Mouse (Mus musculus) hindbrain, postnatal 0 days (tissue): ENCODE results near the gene Ehf. TPM values are rescaled to one million over a fixed set of nuclear protein-coding genes. Genes with fewer than 3 reads are reported as not detected.

Source experiments
- ATAC-seq: fragments of 200-750 bp; cut with Nextera tagmentation; 2 replicates; pipeline ENCODE4 v1.8.0; 2017; ENCODE audit warnings: mild to moderate bottlenecking, moderate TSS enrichment, moderate library complexity
- DNase-seq: peaks from one replicate; pipeline ENCODE4 v3.0.0-alpha.2; 2015; ENCODE audit warnings: low spot score
- H3K27ac ChIP-seq: fragments of 300-500 bp; sonication (generic); 2 replicates; pipeline ENCODE4 v1.5.1; 2014; ENCODE audit warnings: mild to moderate bottlenecking
- H3K27me3 ChIP-seq: fragments of 300-500 bp; sonication (generic); 2 replicates; pipeline ENCODE4 v1.6.1; 2014; ENCODE audit warnings: low read length, mixed read lengths; ENCODE audit not compliant: insufficient read depth
- H3K36me3 ChIP-seq: fragments of 300-500 bp; sonication (generic); 2 replicates; pipeline ENCODE4 v1.6.1; 2014; ENCODE audit warnings: low read length, mixed read lengths; ENCODE audit not compliant: insufficient read depth
- H3K4me1 ChIP-seq: fragments of 300-500 bp; sonication (generic); 2 replicates; pipeline ENCODE4 v1.6.1; 2014; ENCODE audit warnings: antibody characterized with exemption, low read length, mixed read lengths; ENCODE audit not compliant: insufficient read depth
- H3K4me2 ChIP-seq: fragments of 300-500 bp; sonication (generic); 2 replicates; pipeline ENCODE4 v1.6.1; 2014; ENCODE audit warnings: low read depth, mild to moderate bottlenecking, low read length, moderate library complexity, mixed read lengths
- H3K4me3 ChIP-seq: fragments of 300-500 bp; sonication (generic); 2 replicates; pipeline ENCODE4 v1.5.1; 2014; ENCODE audit warnings: low read length
- H3K9ac ChIP-seq: fragments of 300-500 bp; sonication (generic); replicated peaks from 2 replicates; pipeline ENCODE4 v1.6.1; 2014; ENCODE audit warnings: mild to moderate bottlenecking, low read length, moderate library complexity, mixed read lengths
- H3K9me3 ChIP-seq: fragments of 300-500 bp; sonication (generic); 2 replicates; pipeline ENCODE4 v1.6.1; 2016; ENCODE audit warnings: low read length, mixed read lengths
- CTCF ChIP-seq: IDR thresholded peaks from 2 replicates; pipeline ENCODE4 v1.5.1; 2016; ENCODE audit warnings: antibody characterized with exemption, control low read depth, low read depth
- WGBS: fragments of 180-500 bp; shearing (Covaris S2); extraction: QIAGEN DNeasy Blood & Tissue Kit; methylation state at CpG from one replicate; pipeline ENCODE4 v1.1.7; 2014; 5-methylcytosine and 5-hydroxymethylcytosine counted together
- polyA plus RNA-seq: library from polyadenylated mRNA; unstranded; fragments of >200 nt; fragmentation: Nextera tagmentation; extraction: Ambion mirVana; gene quantifications from 2 replicates; pipeline ENCODE4 v1.2.1, GENCODE M21; 2015
- total RNA-seq: library from RNA; depleted of rRNA; stranded (reverse); fragments of >200 nt; gene quantifications from 2 replicates; pipeline ENCODE4 v1.2.3, GENCODE M21; 2014; rRNA removed

Ehf gene
- total and polyA plus RNA-seq, 2 experiments from 2014 or later, result 0.20 TPM; not detected in 1

DNA sequence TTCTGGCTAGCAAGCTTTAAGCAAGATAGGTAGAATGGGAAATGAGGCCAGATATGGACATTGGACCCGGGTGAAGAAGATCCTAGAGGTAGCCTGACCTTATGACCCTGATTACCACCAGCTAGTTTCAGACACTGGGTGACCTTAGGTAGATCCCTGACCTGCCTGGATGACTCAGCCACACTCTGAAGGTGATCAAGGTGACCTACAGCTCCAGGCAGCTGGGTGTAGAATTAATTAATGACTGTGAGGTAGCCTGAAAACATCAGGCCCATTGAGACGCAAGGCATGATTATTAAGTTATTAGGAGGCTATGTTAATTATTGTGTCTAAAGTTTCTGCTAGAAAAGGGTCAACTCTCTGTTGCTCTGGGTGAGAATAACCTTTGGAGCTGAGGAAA is 82.2 kb downstream of the Ehf start:
- no peak for TF ChIP-seq CTCF
- H3K4me3 ChIP-seq, result no peak overlapping the region
- H3K4me1 ChIP-seq, result no peaks in the 10 kb centered on the region
- H3K9me3 ChIP-seq, result no peaks in the 10 kb centered on the region
- ATAC-seq (no peak), DNase-seq (no peak)
- no peak overlapping the region for H3K4me2 ChIP-seq
- 87% methylated on average over 2 of the region's 2 CpGs for WGBS
- H3K36me3 ChIP-seq, result no peaks in the 10 kb centered on the region
- H3K9ac ChIP-seq, result no peak overlapping the region
- H3K27me3 ChIP-seq, result no peaks in the 10 kb centered on the region
- no peak overlapping the region for H3K27ac ChIP-seq

DNA sequence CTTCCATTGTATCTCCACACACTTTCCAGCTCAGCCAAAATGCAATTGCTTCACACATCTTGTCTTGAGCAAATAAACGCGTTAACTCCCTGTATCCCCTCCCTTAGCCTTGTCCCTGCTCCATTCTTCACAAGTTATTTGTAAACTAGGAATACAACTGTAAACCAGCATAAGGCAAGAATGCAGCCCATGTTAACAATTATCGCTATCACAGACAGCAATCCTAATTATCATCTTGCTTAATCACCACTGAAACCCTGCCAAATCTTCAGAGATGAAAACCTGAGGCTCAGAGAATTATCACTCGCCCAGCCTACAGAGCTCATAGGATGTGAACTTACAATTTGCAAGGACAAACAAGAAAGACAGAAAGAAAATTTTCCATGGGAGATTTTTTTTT is 84.8 kb downstream of the Ehf start:
- Histone ChIP-seq H3K9ac (no peak overlapping the region), H3K4me1 (no peaks in the 10 kb centered on the region), H3K4me3 (no peak overlapping the region), H3K27ac (no peak overlapping the region), H3K9me3 (no peaks in the 10 kb centered on the region), H3K36me3 (no peaks in the 10 kb centered on the region), H3K27me3 (no peaks in the 10 kb centered on the region), H3K4me2 (no peak overlapping the region)
- no peak for TF ChIP-seq CTCF
- 77% methylated on average over 4 of the region's 4 CpGs for WGBS
- DNase-seq (peak; percentile 17), ATAC-seq (no peak)

DNA sequence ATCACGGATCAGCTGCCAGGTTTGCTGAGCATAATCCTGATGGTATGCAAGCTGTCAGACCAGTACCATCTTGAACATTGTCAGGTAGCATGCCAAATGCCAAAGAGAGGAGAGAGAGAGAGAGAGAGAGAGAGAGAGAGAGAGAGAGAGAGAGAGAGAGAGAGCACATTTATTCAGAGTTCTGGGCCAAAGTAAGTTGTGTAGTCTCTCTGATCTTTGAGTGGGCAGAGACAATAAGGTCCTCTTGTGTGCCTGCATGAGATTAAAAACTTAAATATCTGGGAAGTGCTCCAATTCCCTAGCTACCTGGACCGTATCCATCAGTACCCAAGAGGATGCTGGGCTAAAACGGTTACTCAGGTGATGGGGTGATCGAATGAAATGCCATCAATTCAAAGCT is 87.3 kb downstream of the Ehf start:
- no peak for DNase-seq
- H3K36me3 ChIP-seq, result no peaks in the 10 kb centered on the region
- WGBS, result 78% methylated on average over 4 of the region's 4 CpGs
- no peak overlapping the region for H3K27ac ChIP-seq
- no peak overlapping the region for H3K4me3 ChIP-seq
- no peaks in the 10 kb centered on the region for H3K27me3 ChIP-seq
- H3K9me3 ChIP-seq, result no peaks in the 10 kb centered on the region
- no peak overlapping the region for H3K4me2 ChIP-seq
- no peak overlapping the region for H3K9ac ChIP-seq
- ATAC-seq, result no peak
- H3K4me1 ChIP-seq, result no peaks in the 10 kb centered on the region
- no peak for TF ChIP-seq CTCF

DNA sequence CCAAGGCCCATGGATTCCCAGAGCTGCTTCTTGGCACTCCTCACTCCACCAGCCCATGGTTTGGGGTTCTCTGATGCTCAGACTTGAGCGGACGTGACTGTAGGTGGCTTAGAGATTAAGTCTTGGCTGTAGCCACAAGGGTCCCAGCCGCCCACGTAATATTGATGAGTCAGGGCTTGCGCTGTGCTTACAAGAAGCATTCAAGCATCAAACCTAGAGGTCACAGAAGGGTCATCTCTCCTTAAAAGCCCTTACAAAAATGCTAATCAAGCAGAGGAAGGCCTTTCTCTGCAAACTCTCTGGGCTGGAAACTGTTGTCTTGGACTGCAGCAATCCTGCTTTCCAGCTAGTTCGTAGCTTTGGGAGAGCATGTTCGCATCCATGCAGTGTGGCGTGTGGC is 88.2 kb downstream of the Ehf start:
- Histone ChIP-seq H3K4me2 (no peak overlapping the region), H3K9me3 (no peaks in the 10 kb centered on the region), H3K36me3 (no peaks in the 10 kb centered on the region), H3K4me1 (no peaks in the 10 kb centered on the region), H3K9ac (no peak overlapping the region), H3K4me3 (no peak overlapping the region), H3K27me3 (no peaks in the 10 kb centered on the region), H3K27ac (no peak overlapping the region)
- DNase-seq, result no peak
- ATAC-seq, result no peak
- WGBS, result 49% methylated on average over 8 of the region's 8 CpGs
- no peak for TF ChIP-seq CTCF

DNA sequence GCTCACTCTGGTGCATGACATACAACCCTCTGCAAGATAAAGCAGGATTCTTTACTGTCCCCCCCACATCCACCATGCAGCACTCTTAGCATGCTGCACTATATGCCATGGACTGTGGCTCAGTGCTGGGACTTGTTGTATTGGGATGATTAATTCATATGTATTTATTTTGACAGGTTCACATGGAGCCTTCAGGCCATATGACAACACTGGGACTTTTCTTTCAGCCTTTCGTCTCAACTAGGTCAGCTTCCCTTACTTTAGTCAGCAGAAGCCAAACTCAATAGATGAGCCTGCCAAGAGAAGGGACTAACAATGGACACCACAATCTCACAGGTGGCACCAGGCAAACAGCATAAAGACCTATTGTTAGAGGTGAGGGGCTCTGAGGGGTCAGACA is 89.5 kb downstream of the Ehf start:
- Histone ChIP-seq H3K27ac (no peak overlapping the region), H3K9me3 (no peaks in the 10 kb centered on the region), H3K4me3 (no peak overlapping the region), H3K36me3 (no peaks in the 10 kb centered on the region), H3K9ac (no peak overlapping the region), H3K27me3 (no peaks in the 10 kb centered on the region), H3K4me2 (no peak overlapping the region), H3K4me1 (no peaks in the 10 kb centered on the region)
- no peak for TF ChIP-seq CTCF
- DNase-seq, result no peak
- 53% methylated on average over 1 of the region's 1 CpGs for WGBS
- ATAC-seq, result no peak

Other genes starting within 250 kb of the Ehf start
- gene Pdhx, start 229.8 kb downstream of the Ehf start, total RNA-seq, result 47.2 and 59.6 TPM in 2 replicates
- 66.5 and 67.0 TPM in 2 replicates for gene Pdhx, start 229.8 kb downstream of the Ehf start, polyA plus RNA-seq
- gene Apip, start 229.6 kb downstream of the Ehf start, total RNA-seq, result 11.9 and 19.8 TPM in 2 replicates
- gene Apip, start 229.6 kb downstream of the Ehf start, polyA plus RNA-seq, result 40.6 and 42.1 TPM in 2 replicates
- gene Elf5, start 108.4 kb upstream of the Ehf start, total RNA-seq, result 0.07 TPM in 1 of 2 replicates, not detected in the other
- gene Elf5, start 108.4 kb upstream of the Ehf start, polyA plus RNA-seq, result not detected in 2 replicates
- gene Cat, start 181.9 kb upstream of the Ehf start, total RNA-seq, result 112 and 116 TPM in 2 replicates
- gene Cat, start 181.9 kb upstream of the Ehf start, polyA plus RNA-seq, result 58.5 and 71.4 TPM in 2 replicates